Mouse (Mus musculus) right cerebral cortex, postnatal 14 days (tissue): ENCODE data around the gene Hist1h2ag.

ENCODE experiments used
- DNase-seq: peaks from one replicate; pipeline ENCODE4 v3.0.0; 2022

Gene Hist1h2ag

DNA sequence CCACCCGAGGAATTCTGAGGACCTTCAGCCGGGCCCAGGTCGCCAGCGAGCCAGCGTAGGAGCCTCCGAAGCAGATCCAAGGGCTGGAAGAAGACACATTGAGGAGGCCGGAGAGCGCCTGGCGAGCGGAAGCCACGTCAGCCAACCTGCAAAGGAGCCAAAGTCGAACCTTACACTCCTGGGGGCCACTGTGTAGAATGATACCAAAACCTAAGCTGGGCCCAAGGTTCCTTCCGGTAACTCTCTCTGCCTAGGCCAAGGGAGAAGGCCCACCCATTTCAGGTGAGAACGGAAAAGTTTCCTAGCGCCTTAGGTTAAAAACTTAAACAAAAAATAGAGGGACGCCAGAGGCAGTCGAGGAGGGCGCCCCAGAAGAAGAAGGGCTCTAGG is 35.6 kb downstream of the Hist1h2ag start:
- no peak for DNase-seq

DNA sequence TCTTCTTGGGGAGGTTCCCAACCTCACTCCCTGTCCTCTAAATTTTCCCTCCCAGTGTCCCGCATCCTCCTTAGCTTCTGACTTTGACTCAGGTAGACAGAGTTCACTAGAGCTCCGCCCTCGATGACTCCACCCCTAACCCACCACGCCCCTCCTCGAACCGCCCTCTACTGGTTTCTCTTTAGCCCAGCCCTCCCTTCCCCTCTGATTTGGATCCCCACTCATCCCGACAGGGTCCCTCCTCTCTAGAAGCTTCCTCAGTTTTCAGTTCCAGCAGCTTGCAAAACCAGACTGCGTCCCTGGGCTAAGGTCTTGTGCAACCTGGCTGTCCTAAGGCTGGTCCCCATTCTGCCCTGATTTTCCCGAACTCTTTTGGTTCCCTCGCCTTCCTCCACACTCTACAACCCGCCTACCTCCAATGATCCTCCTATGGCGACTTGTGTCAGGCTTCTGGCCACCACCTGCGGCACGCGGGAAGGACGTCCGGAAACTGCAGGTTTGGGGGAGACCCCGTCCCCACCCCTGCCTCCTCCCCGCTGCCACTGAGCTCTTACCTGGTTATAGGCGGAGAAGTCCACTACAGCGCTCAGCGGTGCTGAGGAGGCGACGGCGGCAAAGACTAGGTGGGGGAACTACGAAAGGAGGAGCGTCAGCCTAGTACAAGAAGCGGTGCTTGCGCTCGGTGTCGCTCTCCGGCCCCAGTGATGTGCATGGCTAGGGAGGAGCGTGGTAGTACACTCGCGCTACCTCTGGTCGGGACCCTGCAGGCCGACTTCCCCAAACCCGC is 36.2 kb downstream of the Hist1h2ag start:
- DNase-seq: no peak

- DNase-seq: peak; percentile 32
These were observed 37.0 kb downstream of the Hist1h2ag start for GRCm38 (mm10) chr13:22005605-22006333.

DNA sequence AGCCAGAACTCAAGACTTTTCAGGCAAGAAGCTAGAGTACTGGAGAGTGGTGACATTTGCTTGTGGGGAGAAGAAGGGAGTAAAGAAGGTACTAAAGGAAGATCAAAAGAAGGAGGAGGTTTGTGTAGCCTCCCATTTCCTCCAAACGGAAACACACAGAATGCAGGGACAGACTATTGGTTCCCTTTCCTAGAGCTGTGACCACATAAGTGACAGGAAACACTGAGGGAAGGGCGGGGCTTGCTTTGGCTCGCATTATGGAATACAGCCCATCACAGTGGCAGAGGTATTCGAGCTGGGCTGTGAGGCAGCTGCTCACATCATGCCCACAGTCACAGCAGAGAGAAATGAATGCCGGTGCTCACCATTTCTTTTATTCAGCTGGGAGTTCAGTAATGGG is 40.9 kb downstream of the Hist1h2ag start:
- DNase-seq: no peak

- no peak for DNase-seq
These were observed 41.4 kb downstream of the Hist1h2ag start for GRCm38 (mm10) chr13:22001346-22001745.

DNA sequence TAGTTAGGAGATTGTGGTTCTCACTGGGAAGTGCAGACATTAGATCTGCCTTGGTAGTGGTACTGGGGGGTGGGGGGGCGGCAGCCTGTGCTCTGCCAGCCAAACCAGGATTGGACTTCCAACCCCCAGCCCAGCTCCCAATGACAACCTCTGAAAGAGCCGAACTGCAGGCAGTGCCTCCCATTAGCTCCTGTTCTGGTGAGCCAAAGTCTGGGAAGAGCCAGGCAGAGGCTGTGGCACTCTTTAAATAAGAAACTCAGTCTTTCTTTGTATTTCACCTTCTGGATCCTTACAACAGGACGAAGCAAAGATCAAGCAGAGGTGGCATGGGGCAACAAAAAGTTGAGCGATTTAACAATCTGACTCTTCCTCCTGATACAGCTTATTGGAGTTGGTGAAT is 43.6 kb downstream of the Hist1h2ag start:
- DNase-seq: no peak

DNA sequence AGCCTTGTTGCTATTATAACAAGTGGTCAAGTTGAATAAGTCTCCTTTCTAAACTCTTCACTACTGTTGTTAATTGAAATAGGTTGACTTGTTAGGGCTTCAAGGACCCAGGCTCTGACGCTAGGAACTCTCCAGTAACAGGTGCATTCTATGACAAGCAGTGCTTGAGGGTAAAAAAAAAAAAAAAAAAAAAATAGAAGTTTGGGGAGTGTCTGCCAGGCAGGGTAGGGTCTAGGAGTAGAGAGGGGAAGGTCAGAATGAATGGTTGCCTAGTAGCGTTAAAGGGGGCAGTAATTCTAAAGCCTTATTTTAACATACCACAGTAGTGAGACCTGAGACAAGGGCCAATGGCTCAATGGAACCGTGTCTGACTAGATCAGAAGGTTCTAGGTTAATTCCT is 44.3 kb downstream of the Hist1h2ag start:
- no peak for DNase-seq

- DNase-seq: no peak
These were observed 44.9 kb downstream of the Hist1h2ag start for GRCm38 (mm10) chr13:21997821-21998220.

- DNase-seq: no peak
These were observed 45.4 kb downstream of the Hist1h2ag start for GRCm38 (mm10) chr13:21997201-21997820.

- no peak for DNase-seq
These were observed 45.9 kb downstream of the Hist1h2ag start for GRCm38 (mm10) chr13:21996840-21997185.

- DNase-seq: no peak
These were observed 46.5 kb downstream of the Hist1h2ag start for GRCm38 (mm10) chr13:21996101-21996839.

GRCm38 (mm10) chr13:21995331-21995914 is 47.3 kb downstream of the Hist1h2ag start:
- no peak for DNase-seq

- no peak for DNase-seq
These were observed 47.8 kb downstream of the Hist1h2ag start for GRCm38 (mm10) chr13:21994896-21995295.

DNA sequence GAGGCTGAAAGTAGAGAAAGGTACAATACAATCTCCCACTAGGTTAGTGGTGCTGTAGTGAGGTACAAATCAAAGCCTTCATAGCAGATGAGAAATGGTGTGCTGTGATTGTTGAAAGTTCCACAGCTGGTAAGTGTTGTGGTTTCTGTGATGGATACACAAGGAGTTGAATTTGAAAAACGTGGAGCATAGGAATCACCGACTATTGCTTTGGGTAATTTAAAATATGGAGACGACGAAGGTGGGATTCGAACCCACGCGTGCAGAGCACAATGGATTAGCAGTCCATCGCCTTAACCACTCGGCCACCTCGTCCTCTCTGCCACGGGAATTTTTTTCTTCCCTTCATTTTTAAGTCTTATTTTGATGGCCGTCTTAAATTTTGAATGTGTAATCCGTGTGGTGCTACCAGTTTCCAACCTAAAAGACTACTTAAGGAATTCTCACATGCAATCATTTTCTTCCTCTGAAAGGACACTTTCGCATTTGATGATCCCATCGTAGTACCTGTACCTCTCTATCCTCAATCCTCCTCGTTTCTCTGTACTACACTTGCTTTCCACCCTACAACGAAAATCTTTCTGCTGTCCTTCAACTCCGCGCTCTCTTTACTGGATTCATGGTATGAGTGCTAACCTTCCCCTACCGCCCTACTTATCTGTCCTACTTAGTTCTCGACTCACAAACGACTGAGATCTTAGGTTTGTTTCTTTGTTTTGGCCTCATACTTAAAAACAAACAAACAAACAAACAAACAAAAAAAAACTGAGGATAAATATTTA is 48.6 kb downstream of the Hist1h2ag start:
- DNase-seq: no peak

DNA sequence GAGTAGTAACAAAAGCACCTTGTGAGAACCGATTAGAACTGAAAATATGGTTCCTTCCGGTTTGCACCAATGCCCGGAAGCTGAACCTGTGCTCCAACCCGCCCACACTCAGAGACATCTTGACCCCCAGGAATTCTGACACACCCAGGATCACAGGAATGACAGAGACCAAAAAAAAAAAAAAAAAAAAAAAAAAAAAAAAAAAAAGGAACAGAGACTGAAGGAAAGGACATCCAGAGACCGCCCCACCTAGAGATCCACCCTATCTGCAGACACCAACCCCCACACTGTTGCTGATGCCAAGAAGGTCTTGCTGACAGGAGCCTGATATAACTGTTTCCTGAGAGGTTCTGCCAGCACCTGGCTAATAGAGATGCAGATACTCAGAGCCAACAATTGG is 50.2 kb downstream of the Hist1h2ag start:
- no peak for DNase-seq
